Mouse (Mus musculus) adrenal gland, adult (tissue): Measurements from ENCODE around the gene Trpv1.

Experiments
- DNase-seq, 2 experiments: peaks; one replicate each; pipeline ENCODE4 v3.0.0; 2022 to 2023; ENCODE audit warnings: low spot score in 1 of 2; ENCODE audit not compliant: inconsistent age in 2 of 2

Gene Trpv1

DNA sequence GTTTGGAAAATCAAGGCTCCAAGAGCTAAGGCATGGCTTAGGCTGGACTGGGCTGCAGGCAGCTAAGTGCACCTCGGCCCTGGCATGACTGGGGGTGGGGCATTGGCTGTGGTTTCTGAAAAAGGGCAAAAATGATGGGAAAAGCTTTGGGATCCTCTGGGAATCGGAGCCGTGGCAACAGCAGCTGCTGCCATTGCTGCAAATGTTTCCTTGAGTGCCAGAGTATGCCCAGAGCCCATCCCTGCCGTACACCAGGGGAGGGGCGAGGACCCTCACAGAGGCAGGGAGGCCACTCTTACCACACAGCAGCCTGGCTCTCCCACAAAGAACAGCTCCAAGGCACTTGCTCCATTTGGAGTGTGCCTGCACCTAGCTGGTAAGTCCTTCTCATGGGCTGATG lies at the start of gene Trpv1:
TSS of gene Trpv1 (plus strand) at position 301 of the 400 bp plus-strand sequence.
- DNase-seq = no peak

DNA sequence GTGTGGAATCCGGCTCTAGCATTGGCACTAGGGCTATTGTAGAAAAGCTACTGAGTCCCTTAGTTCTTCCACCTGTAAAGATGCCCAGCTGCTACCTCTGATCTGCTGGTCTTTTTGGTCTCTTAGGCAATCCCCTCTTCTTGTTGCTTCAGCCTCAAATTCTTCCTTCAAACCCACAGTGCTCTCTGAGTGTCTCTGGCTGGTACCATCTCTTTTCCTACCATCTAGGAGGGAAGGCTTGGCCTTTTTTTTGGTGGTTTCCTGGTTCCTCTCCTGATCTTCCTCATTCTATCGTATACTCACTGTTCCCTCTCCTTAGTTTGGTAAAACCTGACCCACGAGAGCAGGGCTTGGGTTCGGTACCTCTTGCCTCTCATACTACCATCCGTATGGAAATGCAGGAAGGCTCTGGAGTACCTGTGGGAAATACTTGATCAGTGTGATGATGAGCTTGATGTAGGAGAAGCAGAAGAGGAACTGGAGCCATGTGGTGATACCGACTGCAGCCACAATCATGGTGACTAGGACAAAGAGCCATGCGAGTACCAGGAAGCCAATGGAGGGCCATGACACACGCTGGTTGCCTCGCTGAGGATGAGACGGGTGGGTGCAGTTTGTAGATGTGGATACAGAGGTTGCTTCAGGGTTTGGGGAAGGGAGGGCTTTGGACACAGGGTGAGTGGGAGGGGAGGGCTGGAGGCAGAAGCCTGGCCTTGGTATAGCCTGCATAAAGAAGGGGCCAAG lies 48.0 kb upstream of the Trpv1 start:
- no peak for DNase-seq

DNA sequence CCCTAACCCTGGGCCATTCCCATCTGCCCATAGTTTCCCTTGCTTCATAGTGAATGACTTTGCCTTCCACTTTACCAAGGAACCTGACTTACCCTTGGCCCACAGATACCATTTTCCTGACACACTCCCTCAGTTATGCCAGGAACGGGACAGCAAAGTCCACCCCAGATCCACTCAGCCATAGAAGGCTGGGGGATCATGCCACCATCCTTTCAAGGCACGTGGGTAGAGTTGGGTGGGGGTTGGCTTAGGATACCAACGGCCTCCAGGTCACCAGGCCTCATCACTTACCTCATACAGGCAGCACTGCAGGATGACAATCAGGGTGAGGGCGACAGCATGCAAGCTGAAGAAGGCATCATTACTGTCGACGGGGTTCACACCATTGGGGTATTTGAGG lies 46.9 kb upstream of the Trpv1 start:
- no peak for DNase-seq

DNA sequence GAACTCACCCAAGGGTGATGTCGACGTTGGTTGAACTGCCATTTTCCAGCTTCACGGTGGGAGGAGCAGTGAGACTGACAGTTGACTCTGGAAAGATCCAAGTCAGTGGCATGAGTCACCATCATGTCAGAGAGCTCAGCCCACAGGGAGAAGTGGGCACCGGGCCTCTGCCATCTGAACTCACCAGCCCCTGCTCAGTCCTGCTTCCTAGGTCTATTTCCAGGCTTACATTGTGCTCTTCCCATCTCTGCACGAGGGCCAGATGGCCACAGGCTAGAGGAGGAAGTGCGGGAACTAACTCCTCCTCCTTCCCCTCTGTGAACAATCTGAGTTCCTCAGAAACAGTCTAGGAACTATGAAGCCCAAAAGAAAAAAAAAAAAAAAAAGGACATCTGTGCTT lies 41.0 kb upstream of the Trpv1 start:
- DNase-seq = peak; percentile 45 to 65

DNA sequence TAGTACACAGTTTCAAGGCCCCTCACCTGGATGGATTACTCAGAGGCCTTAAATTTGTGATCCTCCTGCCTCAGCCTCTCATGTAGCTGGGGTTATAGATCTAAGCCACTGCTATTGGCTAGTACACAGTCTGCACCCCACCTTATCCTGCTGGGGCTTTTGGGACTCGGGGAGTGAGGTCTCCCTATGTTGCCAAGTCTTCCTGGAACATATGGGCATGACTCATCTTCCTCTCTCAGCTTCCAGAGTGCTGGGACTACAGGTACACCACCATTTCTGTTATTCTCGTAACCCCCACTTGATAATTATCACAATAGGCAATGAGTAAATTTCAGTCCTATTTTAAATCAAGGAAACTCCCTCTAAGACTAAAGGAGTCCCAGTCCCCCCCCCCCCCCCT lies 39.6 kb upstream of the Trpv1 start:
- no peak for DNase-seq

DNA sequence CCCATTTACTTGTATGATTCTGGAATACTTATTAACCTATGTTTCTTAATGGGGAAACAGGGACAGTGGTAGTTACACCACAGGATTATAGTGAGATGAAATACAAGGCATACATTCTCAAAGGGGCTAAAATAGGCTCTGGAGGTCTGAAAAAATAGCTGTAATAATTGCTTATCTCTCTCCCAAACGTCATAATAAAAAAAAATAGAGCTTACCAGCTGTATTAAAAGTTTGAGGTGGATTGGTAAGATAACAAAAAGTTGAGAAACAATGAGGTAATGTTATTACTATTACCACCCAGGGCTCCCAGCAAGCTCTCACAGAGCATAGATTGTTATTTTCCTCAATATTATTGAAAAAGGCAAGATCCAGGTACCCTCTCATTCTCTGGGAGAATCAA lies 35.9 kb upstream of the Trpv1 start:
- DNase-seq = no peak

DNA sequence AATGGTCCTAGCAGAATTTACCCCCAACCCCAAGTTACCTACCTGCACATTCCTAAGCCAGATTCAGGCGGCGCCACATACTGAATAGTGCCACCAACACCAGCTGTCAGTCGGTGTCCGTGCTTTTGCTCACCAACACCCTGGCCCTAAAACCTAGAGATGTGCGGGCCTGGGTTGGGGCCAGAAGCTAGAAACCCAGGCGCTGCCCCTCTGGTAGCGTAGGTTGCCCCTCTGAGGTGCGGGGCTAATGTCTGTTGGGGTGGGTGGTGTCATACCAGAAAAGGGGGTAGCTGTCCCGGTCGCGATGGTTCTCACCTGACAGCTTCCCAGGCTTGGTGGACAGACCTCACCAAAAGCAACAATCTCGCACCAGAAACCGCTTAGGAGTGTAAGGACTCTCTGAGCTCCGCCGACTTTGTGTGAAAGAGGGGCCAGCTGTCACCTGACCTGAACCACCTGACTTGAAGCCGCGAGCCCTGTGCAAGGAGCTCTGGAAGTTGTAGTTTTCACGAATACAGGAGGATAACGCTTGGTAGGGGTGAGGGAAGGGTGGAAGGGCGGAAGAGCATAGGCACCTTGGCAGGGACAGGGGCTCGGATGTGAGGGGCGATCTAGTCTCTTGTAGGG lies 35.4 kb upstream of the Trpv1 start, which contains the start of gene Ctns:
TSS of gene Ctns (minus strand) at position 440 of the 627 bp plus-strand sequence.
- DNase-seq = peak in 1 of 2 experiments; percentile 90

DNA sequence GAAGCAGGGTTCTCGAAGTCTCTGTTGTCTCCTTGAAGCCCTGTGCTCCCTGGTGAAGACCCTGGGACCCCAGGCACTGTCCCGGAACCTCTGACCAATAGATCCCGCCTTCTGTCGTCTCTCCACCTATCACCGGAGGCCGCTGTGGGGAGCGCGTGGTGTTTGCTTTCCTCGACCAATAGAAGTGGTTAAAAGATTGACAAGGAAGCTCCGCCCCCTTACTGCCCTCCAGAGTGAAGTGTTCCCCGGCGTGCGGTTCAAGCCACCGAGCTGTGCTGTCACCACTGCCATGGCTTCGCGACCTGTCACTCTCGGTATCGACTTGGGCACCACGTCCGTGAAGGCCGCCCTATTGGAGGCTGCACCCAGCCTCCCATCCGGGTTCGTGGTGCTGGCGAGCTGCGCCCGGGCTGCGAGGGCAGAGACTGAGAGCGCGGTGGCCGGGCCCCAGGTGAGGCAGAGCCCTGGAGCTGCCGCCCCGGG lies 34.8 kb upstream of the Trpv1 start, which contains the start of gene Shpk:
TSS of gene Shpk (plus strand) at position 231 of the 483 bp plus-strand sequence.
- DNase-seq = peak; percentile 95 to 99

DNA sequence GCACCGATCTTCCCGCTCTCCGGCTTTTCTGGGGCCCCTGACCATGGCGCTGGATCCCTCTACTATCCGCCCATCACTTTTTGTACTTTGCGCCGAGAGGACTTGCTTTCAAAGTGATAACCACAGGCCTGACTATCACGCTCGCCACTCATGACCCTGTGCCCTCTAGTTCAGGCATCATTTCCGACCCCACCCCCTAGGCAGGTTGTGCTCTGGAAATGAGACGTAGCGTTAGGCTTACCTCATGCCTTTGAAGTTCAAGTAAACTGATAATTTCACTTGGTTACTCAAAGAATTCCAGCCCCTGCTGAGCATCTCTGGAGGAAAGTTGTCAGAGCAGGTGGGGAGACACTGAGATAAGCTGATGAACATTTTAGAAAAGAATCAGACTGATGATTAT lies 34.2 kb upstream of the Trpv1 start:
- peak in 1 of 2 experiments; percentile 73 for DNase-seq

DNA sequence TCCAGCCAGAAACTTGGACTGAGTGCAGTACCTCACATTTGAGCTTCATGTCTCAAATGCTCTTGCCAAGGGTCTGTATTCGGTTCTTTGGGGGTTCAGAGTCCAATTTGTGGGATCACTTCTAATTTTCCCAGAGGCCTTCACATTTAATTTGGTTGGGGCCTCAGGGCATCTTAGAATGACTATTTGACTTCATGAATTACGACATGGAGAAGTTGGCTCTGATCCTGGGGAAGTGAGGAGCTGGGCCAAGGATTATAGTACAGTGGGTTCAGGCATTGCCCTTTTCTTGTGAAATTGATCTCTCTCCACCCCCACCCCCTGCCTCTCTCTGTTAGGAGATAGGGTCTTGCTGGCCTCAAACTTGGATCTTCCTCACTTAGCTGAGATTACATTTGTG lies 33.1 kb upstream of the Trpv1 start:
- DNase-seq = peak; percentile 34 to 84

DNA sequence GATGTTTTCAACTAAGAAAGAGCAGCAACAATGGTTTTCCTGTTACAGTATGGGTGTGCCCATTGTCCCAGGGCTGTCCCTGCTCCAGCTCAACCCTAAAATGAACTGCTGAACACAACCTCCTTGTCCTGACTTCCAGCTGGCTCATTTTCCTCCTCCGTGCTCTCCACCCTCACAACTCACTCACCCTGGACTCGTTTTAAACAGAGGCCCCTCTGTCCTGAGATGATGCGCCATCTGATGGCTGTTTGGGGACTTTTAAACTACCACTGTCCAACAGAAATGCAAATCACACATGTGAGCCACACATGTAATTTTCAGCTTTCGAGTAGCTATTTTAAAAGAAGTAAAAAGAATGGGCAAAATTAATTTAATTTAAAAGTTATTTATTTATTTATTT lies 32.5 kb upstream of the Trpv1 start:
- no peak for DNase-seq

DNA sequence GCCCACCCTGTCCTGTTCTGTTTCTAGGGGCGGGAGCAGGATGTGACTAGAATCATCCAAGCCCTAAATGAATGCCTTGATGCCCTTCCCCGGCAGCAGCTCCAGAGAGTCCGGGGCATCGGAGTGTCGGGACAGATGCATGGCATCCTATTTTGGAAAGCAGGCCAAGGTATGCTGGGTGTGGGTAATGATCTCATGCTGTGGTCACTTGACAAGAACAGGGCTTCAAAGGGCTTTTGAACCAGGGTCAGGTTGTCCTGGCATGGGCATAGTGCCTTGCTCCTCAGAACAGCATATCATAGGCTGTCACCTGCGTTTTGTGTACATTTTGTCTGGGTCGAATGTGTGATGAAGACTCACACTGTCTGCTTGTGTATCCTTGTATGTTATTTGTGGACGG lies 30.2 kb upstream of the Trpv1 start:
- no peak for DNase-seq

DNA sequence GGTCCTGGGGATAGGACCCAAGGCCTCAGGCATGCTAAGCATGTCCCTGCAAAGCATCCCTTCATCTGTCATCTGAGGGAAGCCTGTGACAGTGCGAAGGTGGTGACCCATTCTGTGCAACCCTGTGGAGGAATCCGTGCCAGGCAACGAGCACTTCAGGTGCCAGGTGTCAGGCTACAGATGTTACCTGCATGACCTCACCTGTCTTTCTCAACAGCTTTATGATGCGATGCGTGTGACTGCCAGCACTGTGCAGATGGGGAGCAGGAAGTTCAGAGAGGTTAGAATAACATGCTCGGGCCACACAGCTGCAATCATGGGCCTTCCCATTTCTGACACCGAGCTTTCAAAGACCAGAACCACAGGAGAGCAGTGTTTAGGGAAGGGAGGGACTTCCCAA lies 28.9 kb upstream of the Trpv1 start:
- no peak for DNase-seq

DNA sequence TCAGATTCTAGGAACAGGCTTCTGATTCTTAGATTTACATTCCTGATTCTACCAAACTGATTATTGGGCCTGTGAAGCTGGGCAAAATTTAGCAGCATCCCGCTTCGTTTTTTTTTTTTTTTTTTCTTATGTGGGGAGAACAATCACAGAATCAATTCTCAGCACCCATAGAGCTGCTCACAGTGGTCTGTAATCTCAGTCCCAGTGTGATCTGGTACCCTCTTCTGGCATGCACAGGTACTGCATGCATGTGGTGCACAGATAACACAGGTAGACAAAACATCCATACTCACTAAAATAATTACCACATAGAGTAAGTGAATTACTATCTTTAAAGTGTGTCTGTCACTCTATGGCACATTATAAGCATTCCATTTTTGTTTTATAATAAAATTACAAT lies 26.5 kb upstream of the Trpv1 start:
- DNase-seq = no peak

DNA sequence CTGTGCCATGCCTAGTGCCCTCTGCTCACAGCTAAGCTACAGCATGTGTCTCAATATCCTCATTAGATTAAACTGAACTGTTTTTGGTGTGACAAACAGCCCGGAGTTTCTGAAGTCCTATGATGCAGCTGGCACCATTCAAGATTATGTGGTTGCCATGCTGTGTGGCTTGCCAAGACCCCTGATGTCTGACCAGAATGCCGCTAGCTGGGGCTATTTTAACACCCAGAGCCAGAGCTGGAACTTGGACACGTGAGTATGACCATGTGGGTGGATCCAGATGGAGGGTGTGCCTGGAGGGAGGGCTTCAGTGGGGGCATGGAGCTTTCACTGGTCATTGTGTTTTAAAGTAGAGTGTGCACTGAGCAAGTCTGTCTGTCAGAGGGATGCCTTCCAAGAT lies 20.1 kb upstream of the Trpv1 start:
- DNase-seq = no peak

DNA sequence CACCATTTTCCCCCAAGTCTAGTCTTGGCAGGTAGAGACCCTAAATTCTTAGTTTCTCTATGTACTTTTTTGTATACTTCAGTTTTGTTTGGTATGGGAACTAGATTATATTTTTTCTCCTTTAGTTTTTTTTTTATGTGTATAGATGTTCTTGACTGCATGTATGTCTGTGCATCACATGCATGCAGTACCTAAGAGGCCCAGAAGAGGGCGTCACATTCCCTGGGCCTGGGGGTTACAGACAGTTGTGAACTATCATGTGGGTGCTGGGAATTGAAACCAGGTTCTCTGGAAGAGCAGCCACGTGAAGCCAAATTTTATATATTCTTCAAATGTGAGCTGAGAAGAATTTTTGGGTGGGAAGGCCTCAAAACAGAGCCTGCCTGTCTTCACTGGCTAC lies 14.4 kb upstream of the Trpv1 start:
- DNase-seq = no peak

DNA sequence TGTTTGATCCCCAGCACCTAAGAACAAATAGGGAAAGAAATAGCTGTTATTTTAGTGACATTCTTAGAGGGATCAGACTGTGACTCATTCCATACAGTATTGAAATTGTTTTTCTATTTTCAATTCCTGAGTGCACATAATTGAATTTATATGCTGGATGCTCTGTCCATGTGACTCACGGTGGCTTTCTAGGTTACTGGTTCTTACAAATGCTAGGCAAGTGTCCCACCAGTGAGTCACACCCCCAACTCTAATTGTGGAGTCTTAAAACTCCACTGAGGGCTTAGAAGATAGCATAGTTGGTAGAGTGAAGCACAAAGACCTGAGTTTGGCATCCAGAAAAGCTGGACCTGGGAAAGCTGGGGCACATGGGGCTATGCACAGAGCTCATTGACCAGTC lies 13.4 kb upstream of the Trpv1 start:
- no peak for DNase-seq

DNA sequence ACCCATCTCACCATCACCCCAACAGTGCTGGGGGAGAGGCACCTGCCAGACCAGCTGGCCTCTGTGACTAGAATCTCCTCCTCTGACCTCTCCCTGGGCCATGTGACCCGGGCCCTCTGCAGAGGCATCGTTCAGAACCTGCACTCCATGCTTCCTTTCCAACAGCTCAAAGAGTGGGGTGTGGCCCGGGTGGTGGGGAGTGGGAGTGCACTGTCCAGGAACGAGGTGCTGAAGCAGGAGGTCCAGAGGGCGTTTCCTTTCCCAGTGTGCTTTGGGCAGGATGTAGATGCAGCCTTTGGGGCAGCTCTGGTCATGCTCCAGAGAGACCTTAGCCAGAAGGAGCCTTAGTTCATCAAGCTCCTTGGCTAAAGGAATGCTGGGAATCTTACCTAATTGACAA lies 11.2 kb upstream of the Trpv1 start:
- no peak for DNase-seq

DNA sequence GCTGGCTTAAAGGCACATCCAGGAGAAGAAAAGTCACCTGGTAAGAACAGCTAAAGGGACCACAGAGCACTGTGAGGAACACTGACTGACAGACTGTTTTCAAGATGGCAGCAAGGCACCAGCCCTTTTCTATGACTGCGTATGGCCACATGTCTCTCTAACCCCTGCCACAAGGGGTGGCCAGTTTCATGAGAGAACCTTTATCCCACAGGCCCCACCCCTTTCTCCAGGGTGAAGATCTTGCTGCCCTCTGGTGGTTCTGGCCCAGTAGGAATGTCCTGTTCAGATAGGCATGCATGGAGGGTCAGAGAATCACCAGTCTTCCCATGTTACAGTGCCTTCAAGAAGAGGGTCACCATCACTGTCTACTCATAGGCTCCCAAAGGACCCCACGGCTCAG lies 10.1 kb upstream of the Trpv1 start:
- DNase-seq = peak; percentile 39 to 70

DNA sequence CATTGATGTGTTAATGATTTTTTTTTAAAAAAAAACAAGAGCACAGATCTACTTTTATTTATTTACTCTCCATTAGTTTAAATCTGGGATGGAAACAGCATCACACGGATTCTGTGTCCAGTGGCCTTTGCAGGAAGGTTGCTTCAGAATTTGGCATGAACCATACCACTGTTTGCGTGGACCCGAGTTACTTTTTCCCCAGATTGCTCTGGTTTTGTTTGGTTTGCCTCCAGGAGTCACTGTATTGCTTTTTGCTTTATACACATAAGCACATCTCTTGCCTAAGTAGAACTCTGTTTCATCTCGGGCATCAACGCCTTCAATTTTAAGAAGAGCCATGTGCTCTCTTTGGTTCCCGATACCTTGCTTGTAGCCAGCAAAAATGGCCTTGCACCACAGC lies 8.2 kb upstream of the Trpv1 start:
- DNase-seq = no peak

DNA sequence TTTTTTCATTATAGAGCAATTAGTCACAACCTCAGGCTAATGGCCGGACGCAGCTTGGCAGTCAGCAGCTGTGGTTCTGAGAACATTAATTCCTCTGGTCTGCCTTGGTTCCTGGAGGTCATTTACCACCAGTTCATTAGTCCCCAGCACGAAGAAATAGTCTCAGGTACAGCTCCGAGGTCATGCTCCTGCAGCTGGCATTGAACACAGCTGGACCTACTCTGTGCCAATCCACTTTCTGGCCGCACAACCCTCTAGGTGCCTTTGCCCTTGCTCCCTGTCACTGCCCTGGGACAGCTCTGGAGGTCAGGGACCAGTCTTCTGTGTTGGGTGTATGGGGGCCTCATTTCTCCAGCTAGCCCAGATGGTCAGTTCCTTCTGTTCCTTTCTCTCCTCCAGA lies 5.2 kb upstream of the Trpv1 start:
- DNase-seq = no peak

DNA sequence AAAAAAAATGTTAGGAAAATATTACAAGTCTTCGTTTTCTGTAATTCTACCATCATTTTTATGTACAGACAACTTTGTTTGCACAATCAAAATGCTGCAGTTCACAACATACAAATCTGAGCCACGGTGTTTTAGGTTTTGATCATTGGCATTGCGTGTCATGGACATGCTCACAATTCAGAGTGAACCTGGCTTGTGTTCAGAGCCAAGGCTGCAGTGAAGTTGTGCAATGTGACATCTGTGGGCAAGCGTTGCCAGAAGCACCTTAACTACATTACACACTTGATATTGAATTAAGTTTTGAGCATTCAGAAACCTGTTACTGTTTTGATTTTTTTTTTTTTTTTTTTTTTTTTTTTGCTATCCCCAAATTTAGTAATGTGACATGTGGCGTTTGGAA lies 4.0 kb upstream of the Trpv1 start:
- no peak for DNase-seq

DNA sequence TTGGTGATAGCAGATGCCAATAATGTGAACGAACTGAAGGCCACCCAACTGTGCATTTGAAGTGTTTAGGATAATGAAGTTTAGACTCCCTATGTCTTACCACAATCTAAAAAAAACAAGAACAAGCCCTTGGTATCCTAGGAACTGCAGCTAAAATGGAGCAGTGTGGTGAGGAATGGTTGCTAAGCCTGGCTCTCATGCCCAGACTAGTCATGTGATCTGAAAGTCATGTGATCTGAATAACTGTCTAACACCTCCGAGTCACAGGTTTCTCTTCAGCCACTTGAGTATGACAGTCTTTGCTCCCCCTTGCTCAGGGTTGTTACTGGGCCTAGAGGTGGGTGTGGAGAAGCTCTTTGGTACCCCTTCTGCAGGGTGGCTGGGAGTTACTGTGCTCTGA lies 1.6 kb upstream of the Trpv1 start:
- DNase-seq = no peak
